Mouse (Mus musculus): ENCODE measurements at regions not wholly inside any gene's neighbourhood (a gene's known extent, or its start where the extent isn't known, plus 50 kb on each side); places are given as distances from the start of the nearest gene placed in this dataset.
"Not testable (repeated sequence)": the region's sequence is repeated elsewhere in the genome, so short reads cannot be mapped to it uniquely, and the experiment has no call there.

DNA sequence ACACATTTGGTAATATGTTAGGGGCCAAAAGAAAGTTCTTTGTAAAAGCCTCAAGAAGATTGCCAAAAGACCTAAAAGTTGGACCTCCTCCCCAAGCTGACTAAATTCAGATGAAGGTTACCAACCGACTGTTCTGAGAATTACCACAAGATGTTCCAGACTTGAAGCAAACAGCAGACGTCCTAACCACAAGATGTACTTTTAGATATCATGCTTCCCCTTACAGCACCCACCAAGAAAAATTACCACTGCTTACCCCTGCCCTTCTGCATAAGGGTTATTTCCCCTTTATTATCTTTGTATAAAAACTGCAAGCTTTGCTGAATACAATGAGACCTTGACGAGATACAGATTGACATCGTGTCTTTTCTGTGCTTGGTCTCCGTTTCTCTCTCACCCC lies 121.6 kb upstream of the Cst10 start:
- Histone ChIP-seq H3K27me3 (no peaks in the 10 kb centered on the region), H3K36me3 (no peaks in the 10 kb centered on the region), H3K4me1 (replicated peaks) (no peaks in the 10 kb centered on the region), H3K4me2 (no peak overlapping the region), H3K9ac (no peak overlapping the region), H3K9me3 (0 out of 2 replicates have a peak, but pooled peaks cover 3% of the 10 kb centered on the region), H3K4me3 (no peak overlapping the region), H3K27ac (replicated peaks) (no peak overlapping the region)
- WGBS: 89% methylated on average over 5 of the region's 5 CpGs
- no peak for ATAC-seq (ENCODE audit: low read depth)

DNA sequence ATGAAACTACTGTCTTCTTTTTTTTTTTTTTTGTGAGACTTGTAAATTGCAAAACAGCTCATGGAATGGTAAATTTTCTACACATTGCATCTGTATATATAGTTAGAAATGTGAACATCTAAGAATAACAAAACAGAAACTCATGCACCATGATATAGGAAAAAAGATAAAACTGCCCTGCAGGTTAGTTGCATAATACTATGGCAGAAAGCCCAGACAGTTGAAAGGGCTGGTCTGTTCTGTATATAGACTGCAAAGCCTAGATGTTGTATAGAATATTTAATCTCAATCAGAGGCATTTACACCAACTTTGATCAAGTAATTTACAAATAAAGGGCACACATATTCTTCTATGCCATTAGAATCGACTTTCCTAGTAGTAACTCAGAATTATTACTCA lies 120.7 kb upstream of the Cst10 start:
- H3K36me3 ChIP-seq: no peaks in the 10 kb centered on the region
- no peak overlapping the region for H3K27ac ChIP-seq (replicated peaks)
- WGBS: 66% methylated on average over 1 of the region's 1 CpGs
- no peak overlapping the region for H3K9ac ChIP-seq
- no peak overlapping the region for H3K4me2 ChIP-seq
- H3K4me3 ChIP-seq: no peak overlapping the region
- H3K9me3 ChIP-seq: 0 out of 2 replicates have a peak, but pooled peaks cover 3% of the 10 kb centered on the region
- ATAC-seq (ENCODE audit: low read depth): no peak
- H3K27me3 ChIP-seq: no peaks in the 10 kb centered on the region
- no peaks in the 10 kb centered on the region for H3K4me1 ChIP-seq (replicated peaks)

DNA sequence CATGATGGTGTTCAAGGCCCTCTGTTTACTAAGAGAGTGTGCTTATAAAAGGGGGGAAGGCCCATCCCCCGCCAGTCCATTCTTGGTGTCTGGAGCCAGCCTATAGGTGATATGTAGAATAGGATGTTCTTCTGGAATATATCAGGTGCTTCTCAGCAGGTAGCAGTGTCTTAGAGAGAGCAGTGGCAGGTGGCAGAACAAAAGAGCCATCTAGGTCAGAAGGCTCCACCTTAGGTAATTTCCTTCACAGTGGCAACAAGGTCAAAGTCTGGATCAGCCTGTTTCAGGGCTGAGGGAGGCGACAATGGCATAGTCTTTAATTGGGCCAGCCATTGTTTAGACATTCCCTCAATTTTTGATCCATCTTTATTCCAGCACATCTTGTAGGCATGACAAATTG lies 107.9 kb upstream of the Cst10 start:
- WGBS: 94% methylated on average over 2 of the region's 2 CpGs
- not testable (repeated sequence) for H3K4me2 ChIP-seq; H3K36me3 ChIP-seq; ATAC-seq (ENCODE audit: low read depth); H3K9ac ChIP-seq; H3K4me1 ChIP-seq (replicated peaks); H3K4me3 ChIP-seq; H3K27me3 ChIP-seq; H3K27ac ChIP-seq (replicated peaks)
- peaks cover 13% of the 10 kb centered on the region; the same call in 1 of the 2 replicates for H3K9me3 ChIP-seq

DNA sequence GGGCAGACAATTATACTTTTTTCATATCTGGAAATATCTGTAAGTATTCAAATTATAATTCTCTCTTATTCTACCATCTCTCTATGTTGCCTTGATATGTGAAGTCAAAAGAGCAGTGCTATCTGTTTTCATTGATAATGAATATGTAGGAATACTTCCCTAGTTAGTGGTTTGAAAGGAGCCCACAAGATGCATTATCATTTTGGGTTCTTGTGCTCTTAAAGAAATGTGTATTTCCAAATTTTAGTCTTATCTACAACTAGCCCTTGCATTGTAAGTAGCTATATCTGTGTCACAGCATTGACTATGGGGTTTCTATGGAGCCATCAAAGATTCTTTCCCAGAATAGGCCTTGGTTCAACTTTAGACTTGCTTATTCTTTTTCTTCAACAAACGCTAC lies 99.3 kb upstream of the Cst10 start:
- 75% methylated on average over 1 of the region's 1 CpGs for WGBS
- no peak for ATAC-seq (ENCODE audit: low read depth)
- H3K27me3 ChIP-seq: no peaks in the 10 kb centered on the region
- H3K4me3 ChIP-seq: no peak overlapping the region
- no peaks in the 10 kb centered on the region for H3K36me3 ChIP-seq
- peaks cover 18% of the 10 kb centered on the region; the same call in 1 of the 2 replicates for H3K9me3 ChIP-seq
- H3K4me1 ChIP-seq (replicated peaks): no peaks in the 10 kb centered on the region
- no peak overlapping the region for H3K9ac ChIP-seq
- no peak overlapping the region for H3K4me2 ChIP-seq
- no peak overlapping the region for H3K27ac ChIP-seq (replicated peaks)

DNA sequence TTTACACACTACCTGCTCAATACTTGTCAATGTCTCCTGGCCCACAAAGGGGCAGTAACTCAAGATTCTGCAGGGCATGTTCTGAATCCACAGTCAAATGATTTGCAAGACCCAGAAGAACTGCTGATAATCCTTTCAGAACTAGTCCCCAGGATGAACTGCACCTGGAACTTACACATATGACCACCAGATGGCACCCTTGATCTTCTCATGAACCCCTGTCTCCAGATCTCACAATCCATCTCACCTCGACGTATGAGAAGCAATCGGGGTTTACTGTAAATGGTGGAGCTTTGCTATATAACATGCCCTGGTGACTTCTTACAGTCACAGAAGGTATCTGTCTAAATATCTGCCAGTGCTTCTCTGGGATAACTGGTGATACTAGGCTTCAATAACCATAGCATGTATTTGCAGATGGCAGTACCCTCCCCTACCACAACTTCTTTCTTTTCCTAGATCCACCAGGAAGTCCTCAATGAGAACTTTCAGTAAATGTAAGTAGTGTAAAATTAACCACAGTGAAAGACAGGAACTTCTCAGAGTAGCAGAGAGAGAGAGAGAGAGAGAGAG lies 54.5 kb upstream of the Cst10 start:
- no peak overlapping the region for H3K4me3 ChIP-seq
- peak; percentile 78 for ATAC-seq (ENCODE audit: low read depth)
- no peaks in the 10 kb centered on the region for H3K36me3 ChIP-seq
- no peak overlapping the region for H3K9ac ChIP-seq
- no peaks in the 10 kb centered on the region for H3K4me1 ChIP-seq (replicated peaks)
- no peak overlapping the region for H3K27ac ChIP-seq (replicated peaks)
- no peaks in the 10 kb centered on the region for H3K27me3 ChIP-seq
- H3K9me3 ChIP-seq: no peaks in the 10 kb centered on the region
- WGBS: 13% methylated on average over 3 of the region's 3 CpGs
- H3K4me2 ChIP-seq: no peak overlapping the region

All from neural tube, embryonic 13.5 days (tissue).